Mouse (Mus musculus) midbrain, embryonic 16.5 days (tissue): ENCODE measurements around the gene Adck2. TPM values are rescaled to one million over a fixed set of nuclear protein-coding genes. Genes with fewer than 3 reads are reported as not detected.

Experiments
- ATAC-seq: fragments of 200-750 bp; cut with Nextera tagmentation; 2 replicates; pipeline ENCODE4 v1.8.0; 2017; ENCODE audit warnings: moderate TSS enrichment
- H3K27ac ChIP-seq: fragments of 300-500 bp; sonication (generic); 2 replicates; pipeline ENCODE4 v1.5.1; 2014; ENCODE audit warnings: mild to moderate bottlenecking, low read length, mixed read lengths
- H3K27me3 ChIP-seq: fragments of 300-500 bp; sonication (generic); 2 replicates; pipeline ENCODE4 v1.6.1; 2014; ENCODE audit warnings: low read depth, low read length, mixed read lengths; ENCODE audit not compliant: control insufficient read depth, insufficient read depth
- H3K36me3 ChIP-seq: fragments of 300-500 bp; sonication (generic); 2 replicates; pipeline ENCODE4 v1.6.1; 2014; ENCODE audit warnings: mild to moderate bottlenecking, low read length, moderate library complexity, mixed read lengths; ENCODE audit not compliant: control insufficient read depth, insufficient read depth
- H3K4me1 ChIP-seq: fragments of 300-500 bp; sonication (generic); 2 replicates; pipeline ENCODE4 v1.6.1; 2014; ENCODE audit warnings: mild to moderate bottlenecking, low read length, mixed read lengths; ENCODE audit not compliant: control insufficient read depth, insufficient read depth
- H3K4me2 ChIP-seq: fragments of 300-500 bp; sonication (generic); 2 replicates; pipeline ENCODE4 v1.6.1; 2014; ENCODE audit warnings: mild to moderate bottlenecking, low read length, mixed read lengths
- H3K4me3 ChIP-seq: fragments of 300-500 bp; sonication (generic); 2 replicates; pipeline ENCODE4 v1.5.1; 2014; ENCODE audit warnings: low read depth, mild to moderate bottlenecking, low read length, moderate library complexity, mixed read lengths
- H3K9ac ChIP-seq: fragments of 300-500 bp; sonication (generic); 2 replicates; pipeline ENCODE4 v1.6.1; 2014; ENCODE audit warnings: low read depth, low read length, mixed read lengths
- H3K9me3 ChIP-seq: fragments of 300-500 bp; sonication (generic); replicated peaks from 2 replicates; pipeline ENCODE4 v1.6.1; 2014; ENCODE audit warnings: mild to moderate bottlenecking, low read length, mixed read lengths; ENCODE audit not compliant: control insufficient read depth, poor library complexity, severe bottlenecking
- WGBS: fragments of 180-500 bp; shearing (Covaris S2); extraction: QIAGEN DNeasy Blood & Tissue Kit; methylation state at CpG from one replicate; pipeline ENCODE4 v1.1.7; 2014; 5-methylcytosine and 5-hydroxymethylcytosine counted together
- polyA plus RNA-seq: library from polyadenylated mRNA; unstranded; fragments of >200 nt; fragmentation: Nextera tagmentation; extraction: Ambion mirVana; gene quantifications from 2 replicates; pipeline ENCODE4 v1.2.1, GENCODE M21; 2015

Adck2 gene
- polyA plus RNA-seq, 1 experiment from 2014 or later = 50.3 TPM

DNA sequence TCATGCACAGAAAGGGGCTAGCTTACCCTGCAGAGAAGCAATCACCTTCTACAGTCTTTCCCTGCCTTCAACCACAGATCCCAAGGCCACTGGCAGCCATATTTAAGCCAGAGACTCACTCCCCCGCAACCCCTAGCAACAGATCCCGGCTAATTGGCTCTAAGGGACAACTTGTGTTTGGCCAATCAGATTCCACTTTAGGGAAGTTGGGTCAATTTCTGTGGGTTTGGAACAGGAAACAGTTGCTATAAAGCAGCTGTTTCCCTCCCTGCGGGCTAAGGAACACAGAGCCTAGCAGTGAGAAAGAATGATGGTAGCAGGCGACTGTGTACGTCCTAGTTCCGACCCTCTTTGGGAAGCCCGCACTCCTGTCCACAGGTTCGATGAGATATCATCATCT is 35.4 kb upstream of the Adck2 start:
- H3K36me3 ChIP-seq = no peaks in the 10 kb centered on the region
- H3K27me3 ChIP-seq = no peaks in the 10 kb centered on the region
- ATAC-seq = no peak
- no peak overlapping the region for H3K4me2 ChIP-seq
- no peaks in the 10 kb centered on the region for H3K9me3 ChIP-seq
- H3K4me1 ChIP-seq = peaks cover 18% of the 10 kb centered on the region
- H3K9ac ChIP-seq = no peak overlapping the region
- no peak overlapping the region for H3K4me3 ChIP-seq
- 82% methylated on average over 8 of the region's 8 CpGs for WGBS
- H3K27ac ChIP-seq = no peak overlapping the region

DNA sequence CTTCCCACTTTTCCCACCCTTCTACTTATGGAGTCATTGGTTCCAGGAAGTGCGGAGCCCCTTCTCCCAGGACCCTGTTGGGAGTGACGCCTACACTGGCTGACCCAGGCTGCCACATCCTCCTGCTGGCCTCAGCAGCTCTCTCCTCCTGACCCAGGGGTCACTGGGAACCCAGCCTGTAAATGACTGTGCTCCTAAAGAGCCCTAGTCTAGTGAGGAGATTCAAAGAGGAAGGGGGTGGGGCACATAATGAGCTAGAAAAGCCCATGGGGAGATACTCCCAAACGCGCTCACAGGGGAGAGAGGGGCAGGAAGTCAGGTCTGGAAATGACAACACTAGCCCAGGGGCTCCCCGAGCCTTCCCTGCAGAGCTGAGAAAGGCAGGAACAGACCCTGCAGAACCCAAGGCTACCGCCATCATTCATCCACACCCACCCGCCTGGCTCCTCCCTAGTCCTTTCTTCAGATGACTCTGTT is 34.0 kb upstream of the Adck2 start:
- H3K4me3 ChIP-seq = no peak overlapping the region
- ATAC-seq = no peak
- WGBS = 16% methylated on average over 7 of the region's 7 CpGs
- H3K9ac ChIP-seq = no peak overlapping the region
- no peaks in the 10 kb centered on the region for H3K9me3 ChIP-seq
- H3K27me3 ChIP-seq = no peaks in the 10 kb centered on the region
- H3K4me1 ChIP-seq = peaks cover 31% of the 10 kb centered on the region
- no peaks in the 10 kb centered on the region for H3K36me3 ChIP-seq
- peak overlapping the region; percentile 8; the same call in 1 of the 2 replicates for H3K27ac ChIP-seq
- H3K4me2 ChIP-seq = peak overlapping the region; percentile 37

DNA sequence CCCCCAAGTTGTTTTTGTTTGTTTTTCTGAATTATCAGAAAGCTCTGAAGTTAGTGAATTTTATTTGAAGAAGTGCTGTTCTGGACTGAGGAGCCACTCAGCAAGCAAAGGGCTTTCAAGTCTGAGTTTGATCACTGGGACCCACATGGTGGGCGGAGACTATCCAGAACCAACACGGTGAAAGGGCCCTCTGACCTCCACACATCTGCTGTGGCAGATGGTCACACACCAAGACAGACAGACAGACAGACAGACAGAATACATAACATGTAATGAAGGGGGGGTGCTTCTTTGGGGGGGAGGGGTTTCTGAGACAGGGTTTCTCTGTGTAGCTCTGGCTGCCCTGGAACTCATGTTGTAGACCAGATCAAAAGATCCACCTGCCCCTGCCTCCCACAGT is 33.1 kb upstream of the Adck2 start:
- ATAC-seq = no peak
- peaks cover 35% of the 10 kb centered on the region for H3K4me1 ChIP-seq
- no peak overlapping the region for H3K4me2 ChIP-seq
- H3K9me3 ChIP-seq = no peaks in the 10 kb centered on the region
- no peak overlapping the region for H3K27ac ChIP-seq
- no peaks in the 10 kb centered on the region for H3K36me3 ChIP-seq
- 50% methylated on average over 2 of the region's 2 CpGs for WGBS
- H3K9ac ChIP-seq = no peak overlapping the region
- H3K27me3 ChIP-seq = no peaks in the 10 kb centered on the region
- no peak overlapping the region for H3K4me3 ChIP-seq

DNA sequence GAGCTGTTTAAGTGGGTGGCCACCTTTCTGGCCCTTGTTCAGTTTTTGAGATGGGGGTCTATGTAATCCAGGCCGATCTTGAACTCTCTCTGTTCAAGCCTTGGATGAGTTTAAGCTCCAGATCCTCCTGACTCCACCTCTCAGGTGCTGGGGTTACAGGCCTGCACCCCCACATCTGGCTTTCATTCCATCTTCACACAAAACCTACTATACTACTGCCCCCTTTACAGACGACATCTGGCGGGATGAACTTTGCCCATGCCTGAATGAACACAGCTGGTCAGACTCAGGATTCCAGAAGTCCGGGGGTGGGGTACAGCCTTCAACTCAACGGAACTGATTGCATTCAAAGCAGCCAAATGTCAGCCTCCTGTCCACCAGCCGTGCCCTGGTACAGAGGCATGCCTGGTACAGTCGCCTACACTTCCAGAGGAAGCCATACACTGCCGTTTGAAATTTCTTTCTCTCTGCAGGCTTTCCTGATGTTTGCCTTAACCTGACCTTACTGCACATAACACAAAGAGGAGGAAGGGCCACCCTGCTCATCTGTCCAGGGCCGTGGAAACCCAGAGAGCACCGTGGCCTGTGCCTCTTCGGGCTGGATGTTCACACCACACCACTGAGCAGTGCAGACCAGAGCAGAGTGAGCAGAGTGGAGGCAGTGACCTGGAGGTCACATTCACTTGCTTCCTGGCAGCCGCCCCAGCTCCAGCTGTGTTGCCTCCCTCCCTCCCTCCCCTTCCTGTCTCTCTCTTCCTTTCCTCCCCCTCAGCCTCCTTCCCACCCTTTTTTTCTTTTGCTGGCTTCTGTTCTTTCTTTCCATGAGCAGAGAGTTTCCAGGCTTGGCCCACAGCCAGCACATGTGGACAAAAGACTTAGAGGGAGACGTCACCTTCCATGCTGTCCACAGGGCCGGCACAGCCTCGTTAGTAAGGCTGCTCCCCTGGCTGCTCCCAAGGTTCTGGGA is 30.8 kb upstream of the Adck2 start:
- ATAC-seq = peak; percentile 81
- WGBS = 15% methylated on average over 15 of the region's 15 CpGs
- Histone ChIP-seq H3K9ac (peak overlapping the region; percentile 8; the same call in 1 of the 2 replicates), H3K4me2 (no peak overlapping the region), H3K27ac (peak overlapping the region; percentile 19), H3K4me1 (peaks cover 43% of the 10 kb centered on the region), H3K9me3 (no peaks in the 10 kb centered on the region), H3K4me3 (no peak overlapping the region), H3K27me3 (no peaks in the 10 kb centered on the region), H3K36me3 (no peaks in the 10 kb centered on the region)

DNA sequence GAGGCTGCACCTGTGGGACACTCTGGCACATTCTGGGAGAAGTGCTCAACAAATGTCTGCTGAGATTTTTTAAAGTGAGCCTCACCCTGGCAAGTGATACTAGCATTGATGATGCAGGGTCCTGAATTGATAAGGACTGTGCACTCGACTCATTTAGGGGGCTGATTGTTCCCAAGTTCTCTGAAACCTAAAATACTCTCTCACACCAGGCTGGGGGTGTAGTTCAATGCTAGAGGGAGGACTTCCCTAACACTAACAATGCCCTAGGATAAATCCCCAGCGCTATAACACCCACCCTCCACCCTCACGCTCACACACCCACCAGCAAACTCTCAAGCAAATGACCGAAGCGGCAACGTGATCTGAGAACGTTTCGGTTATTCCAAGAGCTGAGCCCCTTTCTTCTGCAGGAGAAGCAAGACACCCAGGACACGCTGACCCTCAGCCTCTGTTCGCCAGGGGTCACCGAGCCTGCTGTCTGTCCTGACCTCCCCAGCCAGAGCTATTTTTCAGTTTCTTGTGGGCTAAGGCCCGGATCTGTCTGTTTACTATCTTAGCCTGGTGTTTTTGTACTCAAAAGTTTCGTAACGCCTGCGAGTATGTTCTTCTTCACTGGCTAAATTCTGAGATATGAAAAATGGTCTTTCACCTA is 29.8 kb upstream of the Adck2 start:
- no peak for ATAC-seq
- Histone ChIP-seq H3K4me1 (peaks cover 43% of the 10 kb centered on the region), H3K27me3 (no peaks in the 10 kb centered on the region), H3K4me3 (no peak overlapping the region), H3K9ac (peak overlapping the region; percentile 8; the same call in 1 of the 2 replicates), H3K4me2 (no peak overlapping the region), H3K27ac (peak overlapping the region; percentile 19), H3K9me3 (no peaks in the 10 kb centered on the region), H3K36me3 (no peaks in the 10 kb centered on the region)
- WGBS = 22% methylated on average over 15 of the region's 15 CpGs

DNA sequence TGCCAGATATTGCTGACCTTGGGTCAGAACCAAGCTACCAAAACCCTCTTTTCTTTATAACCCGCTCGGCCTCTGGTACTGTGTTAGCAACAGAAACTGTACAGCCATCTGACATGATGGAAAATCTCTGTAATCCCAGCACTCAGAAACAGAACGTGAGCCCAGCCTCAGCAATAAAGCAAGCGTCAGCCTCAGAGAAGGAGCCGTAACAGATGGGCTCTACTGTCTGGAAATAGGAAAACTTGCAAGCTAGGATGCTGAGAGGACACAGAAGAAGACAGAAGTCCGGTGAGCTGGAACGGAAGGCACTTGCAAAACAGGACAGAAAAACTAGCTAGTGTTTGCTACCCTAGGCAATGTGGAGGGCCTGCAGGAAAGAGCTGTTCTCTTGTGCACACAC is 28.2 kb upstream of the Adck2 start:
- Histone ChIP-seq H3K4me1 (peaks cover 33% of the 10 kb centered on the region), H3K4me2 (no peak overlapping the region)
- WGBS = 88% methylated on average over 7 of the region's 7 CpGs

DNA sequence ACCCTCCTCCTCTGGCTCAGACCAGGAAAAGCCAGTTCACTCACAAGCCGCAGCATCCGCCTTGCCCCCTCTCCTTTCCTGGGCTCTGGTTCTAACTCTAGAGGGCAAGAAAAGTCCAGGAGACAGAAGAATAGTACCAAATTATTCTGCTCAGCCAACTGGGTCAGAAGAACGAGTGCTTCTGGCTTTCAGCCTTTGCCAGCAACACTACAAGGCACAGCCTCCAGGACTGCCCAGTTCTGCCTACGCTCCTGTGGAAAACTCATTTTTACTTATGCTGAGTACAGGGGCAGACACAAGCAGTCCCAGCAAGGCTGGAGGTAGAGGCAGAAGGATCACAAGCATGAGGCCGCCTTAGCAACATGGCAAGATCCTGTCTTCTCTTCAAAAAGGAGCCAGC is 25.6 kb upstream of the Adck2 start:
- Histone ChIP-seq H3K4me1 (peaks cover 28% of the 10 kb centered on the region), H3K27ac (no peak overlapping the region), H3K9ac (no peak overlapping the region; the same call in 1 of the 2 replicates), H3K36me3 (no peaks in the 10 kb centered on the region), H3K4me3 (no peak overlapping the region), H3K27me3 (no peaks in the 10 kb centered on the region), H3K9me3 (no peaks in the 10 kb centered on the region), H3K4me2 (no peak overlapping the region)
- no peak for ATAC-seq
- 76% methylated on average over 5 of the region's 5 CpGs for WGBS

More for the DNA sequence above, 28.2 kb upstream of the Adck2 start:
- ATAC-seq = no peak
- Histone ChIP-seq H3K4me3 (no peak overlapping the region), H3K9ac (no peak overlapping the region), H3K27me3 (no peaks in the 10 kb centered on the region), H3K36me3 (no peaks in the 10 kb centered on the region), H3K9me3 (no peaks in the 10 kb centered on the region), H3K27ac (no peak overlapping the region)

DNA sequence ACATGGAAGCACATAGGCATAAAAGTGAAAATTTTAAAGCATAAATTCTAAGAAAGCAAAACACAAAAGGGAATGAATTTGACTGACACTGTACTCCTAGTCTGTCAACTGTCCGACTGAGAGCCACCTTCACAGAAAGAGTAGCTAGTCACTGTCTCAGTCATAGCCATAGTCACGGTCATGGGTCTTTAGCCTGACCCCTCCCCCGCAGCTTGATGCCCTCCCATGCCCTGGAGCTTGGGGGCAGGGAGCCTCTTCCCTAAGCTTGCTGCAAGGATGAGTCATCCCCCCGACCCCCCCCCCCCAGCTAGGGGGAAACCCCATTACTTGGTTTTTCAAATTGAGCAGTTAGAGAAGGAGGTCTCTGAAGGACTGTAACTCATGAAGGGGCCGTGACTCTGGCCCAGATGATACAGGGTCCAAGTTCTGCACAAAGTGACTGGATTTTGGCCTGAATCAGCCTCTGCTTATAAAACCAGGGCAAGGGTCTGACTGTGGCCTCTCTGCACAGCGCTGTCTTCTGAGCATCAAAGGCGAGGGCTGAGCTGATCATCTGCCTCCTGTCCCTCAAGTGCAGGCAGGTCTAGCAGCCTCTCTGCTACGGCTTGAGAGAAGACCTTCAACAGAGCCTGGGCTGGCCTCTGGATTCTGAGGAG is 21.6 kb upstream of the Adck2 start:
- Histone ChIP-seq H3K27ac (no peak overlapping the region), H3K27me3 (no peaks in the 10 kb centered on the region), H3K4me1 (peaks cover 29% of the 10 kb centered on the region), H3K9me3 (no peaks in the 10 kb centered on the region), H3K4me3 (no peak overlapping the region), H3K9ac (no peak overlapping the region), H3K4me2 (no peak overlapping the region), H3K36me3 (peaks cover 4% of the 10 kb centered on the region; the same call in 1 of the 2 replicates)
- no peak for ATAC-seq
- 60% methylated on average over 8 of the region's 8 CpGs for WGBS
